Mouse (Mus musculus): ENCODE results near the gene Tmtc2. TPM values are rescaled to one million over a fixed set of nuclear protein-coding genes. Genes with fewer than 3 reads are reported as not detected.
A peak's percentile ranks its signal among the peaks of the same experiment; 100 is the strongest.

Tmtc2 gene
- total and polyA plus RNA-seq, 2 experiments from 2014 or later = 7.6 to 19.3 TPM

- Histone ChIP-seq H3K9me3 (ENCODE audit: low read length) (no peaks in the 10 kb centered on the region), H3K4me1 (ENCODE audit: insufficient read depth, low read length) (no peaks in the 10 kb centered on the region), H3K27me3 (ENCODE audit: insufficient read depth, low read length) (no peaks in the 10 kb centered on the region), H3K4me2 (ENCODE audit: low read depth, low read length) (no peak overlapping the region), H3K27ac (no peak overlapping the region), H3K4me3 (ENCODE audit: low read length) (no peak overlapping the region), H3K36me3 (ENCODE audit: insufficient read depth, low read length) (no peaks in the 10 kb centered on the region), H3K9ac (replicated peaks; ENCODE audit: low read length) (no peak overlapping the region)
- DNase-seq (ENCODE audit: low spot score) (no peak), ATAC-seq (no peak)
- 68% methylated on average over 2 of the region's 2 CpGs for WGBS
- no peak for TF ChIP-seq CTCF (IDR thresholded peaks at IDR 0.05; ENCODE audit: low read depth)
These were observed 5.1 kb upstream of the Tmtc2 start for GRCm38 (mm10) chr10:105579318-105579717.

- ATAC-seq (no peak), DNase-seq (ENCODE audit: low spot score) (no peak)
- Histone ChIP-seq H3K4me1 (ENCODE audit: insufficient read depth, low read length) (no peaks in the 10 kb centered on the region), H3K4me2 (ENCODE audit: low read depth, low read length) (0 out of 2 replicates have a peak overlapping the region, but pooled peaks have one; percentile 19), H3K4me3 (ENCODE audit: low read length) (no peak overlapping the region), H3K27ac (peak overlapping the region; percentile 46; the same call in 1 of the 2 replicates), H3K9me3 (ENCODE audit: low read length) (no peaks in the 10 kb centered on the region), H3K36me3 (ENCODE audit: insufficient read depth, low read length) (no peaks in the 10 kb centered on the region), H3K9ac (replicated peaks; ENCODE audit: low read length) (no peak overlapping the region; the same call in 1 of the 2 replicates), H3K27me3 (ENCODE audit: insufficient read depth, low read length) (no peaks in the 10 kb centered on the region)
- WGBS = 48% methylated on average over 8 of the region's 8 CpGs
- TF ChIP-seq CTCF (IDR thresholded peaks at IDR 0.05; ENCODE audit: low read depth) = no peak
These were observed 4.1 kb upstream of the Tmtc2 start for GRCm38 (mm10) chr10:105578291-105578845.

GRCm38 (mm10) chr10:105574695-105575660 lies 727 bp upstream of the Tmtc2 start:
- Histone ChIP-seq H3K4me2 (ENCODE audit: low read depth, low read length) (peak overlapping the region; percentile 81), H3K27ac (peak overlapping the region; percentile 84), H3K9ac (replicated peaks; ENCODE audit: low read length) (peak overlapping the region; percentile 77), H3K27me3 (ENCODE audit: insufficient read depth, low read length) (no peaks in the 10 kb centered on the region), H3K4me3 (ENCODE audit: low read length) (peak overlapping the region; percentile 58), H3K36me3 (ENCODE audit: insufficient read depth, low read length) (no peaks in the 10 kb centered on the region), H3K4me1 (ENCODE audit: insufficient read depth, low read length) (no peaks in the 10 kb centered on the region; the same call in 1 of the 2 replicates), H3K9me3 (ENCODE audit: low read length) (no peaks in the 10 kb centered on the region)
- DNase-seq (ENCODE audit: low spot score) (peak; percentile 96), ATAC-seq (peak; percentile 86)
- peak; percentile 97 for TF ChIP-seq CTCF (IDR thresholded peaks at IDR 0.05; ENCODE audit: low read depth)
- WGBS = under 1% methylated on average over 44 of the region's 44 CpGs

GRCm38 (mm10) chr10:105573306-105573907 lies 844 bp downstream of the Tmtc2 start:
- Histone ChIP-seq H3K36me3 (ENCODE audit: insufficient read depth, low read length) (no peaks in the 10 kb centered on the region), H3K9me3 (ENCODE audit: low read length) (no peaks in the 10 kb centered on the region), H3K27ac (peak overlapping the region; percentile 84), H3K9ac (replicated peaks; ENCODE audit: low read length) (peak overlapping the region; percentile 77), H3K4me3 (ENCODE audit: low read length) (peak overlapping the region; percentile 58), H3K4me1 (ENCODE audit: insufficient read depth, low read length) (no peaks in the 10 kb centered on the region; the same call in 1 of the 2 replicates), H3K27me3 (ENCODE audit: insufficient read depth, low read length) (no peaks in the 10 kb centered on the region), H3K4me2 (ENCODE audit: low read depth, low read length) (peak overlapping the region; percentile 81)
- under 1% methylated on average over 37 of the region's 37 CpGs for WGBS
- 0 out of 2 replicates have a peak, but pooled peaks have one; percentile 0 for ATAC-seq
- TF ChIP-seq CTCF (IDR thresholded peaks at IDR 0.05; ENCODE audit: low read depth) = no peak
- peak; percentile 58 for DNase-seq (ENCODE audit: low spot score)

- WGBS = 1% methylated on average over 16 of the region's 16 CpGs
These were observed 1.4 kb downstream of the Tmtc2 start for GRCm38 (mm10) chr10:105572829-105573228.

GRCm38 (mm10) chr10:105572301-105572700 lies 1.9 kb downstream of the Tmtc2 start:
- ATAC-seq (no peak), DNase-seq (ENCODE audit: low spot score) (peak; percentile 22)
- no peaks in the 10 kb centered on the region; the same call in 1 of the 2 replicates for H3K4me1 ChIP-seq (ENCODE audit: insufficient read depth, low read length)
- H3K9ac ChIP-seq (replicated peaks; ENCODE audit: low read length) = 0 out of 2 replicates have a peak overlapping the region, but pooled peaks have one; percentile 38
- WGBS = 30% methylated on average over 7 of the region's 7 CpGs
- no peak overlapping the region for H3K27ac ChIP-seq
- TF ChIP-seq CTCF (IDR thresholded peaks at IDR 0.05; ENCODE audit: low read depth) = no peak
- H3K27me3 ChIP-seq (ENCODE audit: insufficient read depth, low read length) = no peaks in the 10 kb centered on the region
- H3K9me3 ChIP-seq (ENCODE audit: low read length) = no peaks in the 10 kb centered on the region
- no peaks in the 10 kb centered on the region for H3K36me3 ChIP-seq (ENCODE audit: insufficient read depth, low read length)
- peak overlapping the region; percentile 58 for H3K4me3 ChIP-seq (ENCODE audit: low read length)
- peak overlapping the region; percentile 81 for H3K4me2 ChIP-seq (ENCODE audit: low read depth, low read length)

More at GRCm38 (mm10) chr10:105572829-105573228, 1.4 kb downstream of the Tmtc2 start:
- Histone ChIP-seq H3K4me2 (ENCODE audit: low read depth, low read length) (peak overlapping the region; percentile 81), H3K4me1 (ENCODE audit: insufficient read depth, low read length) (no peaks in the 10 kb centered on the region; the same call in 1 of the 2 replicates), H3K36me3 (ENCODE audit: insufficient read depth, low read length) (no peaks in the 10 kb centered on the region), H3K4me3 (ENCODE audit: low read length) (peak overlapping the region; percentile 58), H3K27ac (no peak overlapping the region), H3K27me3 (ENCODE audit: insufficient read depth, low read length) (no peaks in the 10 kb centered on the region), H3K9ac (replicated peaks; ENCODE audit: low read length) (peak overlapping the region; percentile 38; the same call in 1 of the 2 replicates), H3K9me3 (ENCODE audit: low read length) (no peaks in the 10 kb centered on the region)
- TF ChIP-seq CTCF (IDR thresholded peaks at IDR 0.05; ENCODE audit: low read depth) = no peak
- ATAC-seq = no peak
- DNase-seq (ENCODE audit: low spot score) = peak; percentile 24
